Mouse (Mus musculus): ENCODE measurements around the gene Ak3. TPM values are rescaled to one million over a fixed set of nuclear protein-coding genes. Genes with fewer than 3 reads are reported as not detected.

Ak3 gene
- polyA plus RNA-seq (2017; shearing (Covaris generic)) = 18.6 TPM

GRCm38 (mm10) chr19:29047334-29048170 lies at the start of gene Ak3:
Gene Ak3 (minus strand): TSS chr19:29047961.

GRCm38 (mm10) chr19:28990194-28990589 lies 57.6 kb downstream of the Ak3 start, which contains the start of gene Cdc37l1:
Gene Cdc37l1 (plus strand): TSS chr19:28990352.

Other genes with a start within 250 kb of the Ak3 start
- 0.49 TPM for gene Slc1a1, start 212.9 kb downstream of the Ak3 start, polyA plus RNA-seq (2017; shearing (Covaris generic))
- 22.8 TPM for gene Plpp6, start 84.0 kb downstream of the Ak3 start, polyA plus RNA-seq (2017; shearing (Covaris generic))
- gene 4430402I18Rik, start 80.2 kb downstream of the Ak3 start, polyA plus RNA-seq (2017; shearing (Covaris generic)) = 0.37 TPM
- gene Cdc37l1, start 57.6 kb downstream of the Ak3 start, polyA plus RNA-seq (2017; shearing (Covaris generic)) = 55.3 TPM
- gene Rcl1, start 53.4 kb upstream of the Ak3 start, polyA plus RNA-seq (2017; shearing (Covaris generic)) = 79.9 TPM
- gene Jak2, start 203.9 kb upstream of the Ak3 start, polyA plus RNA-seq (2017; shearing (Covaris generic)) = 187 TPM